Mouse (Mus musculus): Measurements from ENCODE around the gene Synm. TPM values are rescaled to one million over a fixed set of nuclear protein-coding genes. Genes with fewer than 3 reads are reported as not detected.

Synm gene
- 10.0 and 10.5 TPM in 2 replicates for polyA plus RNA-seq (2015; fragmentation: Nextera tagmentation; extraction: Ambion mirVana)

- H3K9me3 ChIP-seq (replicated peaks) = no peaks in the 10 kb centered on the region
- peak within 1 kb of the TSS; percentile 70 for H3K9ac ChIP-seq (replicated peaks)
- peak within 1 kb of the TSS; percentile 85 for H3K27ac ChIP-seq (replicated peaks)
- H3K4me1 ChIP-seq = peaks cover 18% of the 10 kb centered on the region
- under 1% methylated on average over 37 of the region's 37 CpGs for WGBS
- peak within 1 kb of the TSS; percentile 99 for H3K4me2 ChIP-seq
- H3K4me3 ChIP-seq (replicated peaks) = peak within 1 kb of the TSS; percentile 70
- ATAC-seq (ENCODE audit: low FRiP score) = peak; percentile 93
- peaks cover 13% of the 10 kb centered on the region for H3K27me3 ChIP-seq (replicated peaks)
- no peaks in the 10 kb centered on the region for H3K36me3 ChIP-seq
Observed at GRCm38 (mm10) chr7:67759629-67759995, at the start of gene Synm. TSS of gene Synm (minus strand) at chr7:67759742.

GRCm38 (mm10) chr7:67803857-67804215 lies 44.3 kb upstream of the Synm start:
- 19% methylated on average over 13 of the region's 13 CpGs for WGBS
- Histone ChIP-seq H3K36me3 (no peaks in the 10 kb centered on the region), H3K9ac (replicated peaks) (0 out of 2 replicates have a peak overlapping the region, but pooled peaks have one; percentile 18), H3K27ac (replicated peaks) (no peak overlapping the region), H3K27me3 (replicated peaks) (no peaks in the 10 kb centered on the region), H3K4me3 (replicated peaks) (peak overlapping the region; percentile 35), H3K9me3 (replicated peaks) (no peaks in the 10 kb centered on the region), H3K4me2 (peak overlapping the region; percentile 61), H3K4me1 (peaks cover 10% of the 10 kb centered on the region)
- peak; percentile 80 for ATAC-seq (ENCODE audit: low FRiP score)

- Histone ChIP-seq H3K9ac (replicated peaks) (0 out of 2 replicates have a peak overlapping the region, but pooled peaks have one; percentile 18), H3K36me3 (no peaks in the 10 kb centered on the region)
Observed at GRCm38 (mm10) chr7:67803015-67803856, 43.7 kb upstream of the Synm start.

GRCm38 (mm10) chr7:67801022-67801421 lies 41.5 kb upstream of the Synm start:
- no peak for ATAC-seq (ENCODE audit: low FRiP score)
- 71% methylated on average over 4 of the region's 4 CpGs for WGBS
- Histone ChIP-seq H3K36me3 (no peaks in the 10 kb centered on the region), H3K9me3 (replicated peaks) (no peaks in the 10 kb centered on the region), H3K27ac (replicated peaks) (no peak overlapping the region), H3K4me1 (peaks cover 10% of the 10 kb centered on the region), H3K4me2 (no peak overlapping the region), H3K27me3 (replicated peaks) (no peaks in the 10 kb centered on the region), H3K4me3 (replicated peaks) (no peak overlapping the region), H3K9ac (replicated peaks) (no peak overlapping the region)

More at GRCm38 (mm10) chr7:67803015-67803856, 43.7 kb upstream of the Synm start:
- H3K9me3 ChIP-seq (replicated peaks) = no peaks in the 10 kb centered on the region
- peak overlapping the region; percentile 35 for H3K4me3 ChIP-seq (replicated peaks)
- peak; percentile 81 for ATAC-seq (ENCODE audit: low FRiP score)
- no peak overlapping the region for H3K27ac ChIP-seq (replicated peaks)
- H3K27me3 ChIP-seq (replicated peaks) = no peaks in the 10 kb centered on the region
- 17% methylated on average over 28 of the region's 28 CpGs for WGBS
- peak overlapping the region; percentile 61 for H3K4me2 ChIP-seq
- H3K4me1 ChIP-seq = peaks cover 10% of the 10 kb centered on the region

- Histone ChIP-seq H3K4me1 (peaks cover 10% of the 10 kb centered on the region), H3K9ac (replicated peaks) (no peak overlapping the region), H3K36me3 (no peaks in the 10 kb centered on the region), H3K27me3 (replicated peaks) (no peaks in the 10 kb centered on the region), H3K9me3 (replicated peaks) (no peaks in the 10 kb centered on the region), H3K4me3 (replicated peaks) (no peak overlapping the region), H3K27ac (replicated peaks) (no peak overlapping the region), H3K4me2 (no peak overlapping the region)
- WGBS = 92% methylated on average over 6 of the region's 6 CpGs
- ATAC-seq (ENCODE audit: low FRiP score) = no peak
Observed at GRCm38 (mm10) chr7:67800547-67800946, 41.0 kb upstream of the Synm start.

GRCm38 (mm10) chr7:67798476-67798875 lies 38.9 kb upstream of the Synm start:
- WGBS = 84% methylated on average over 4 of the region's 4 CpGs
- no peak for ATAC-seq (ENCODE audit: low FRiP score)
- H3K27me3 ChIP-seq (replicated peaks) = no peaks in the 10 kb centered on the region
- H3K4me1 ChIP-seq = peaks cover 4% of the 10 kb centered on the region
- H3K4me2 ChIP-seq = no peak overlapping the region
- H3K9ac ChIP-seq (replicated peaks) = no peak overlapping the region
- H3K36me3 ChIP-seq = no peaks in the 10 kb centered on the region
- H3K9me3 ChIP-seq (replicated peaks) = no peaks in the 10 kb centered on the region
- no peak overlapping the region for H3K27ac ChIP-seq (replicated peaks)
- no peak overlapping the region for H3K4me3 ChIP-seq (replicated peaks)

- no peak for ATAC-seq (ENCODE audit: low FRiP score)
- no peaks in the 10 kb centered on the region for H3K9me3 ChIP-seq (replicated peaks)
- WGBS = 53% methylated on average over 8 of the region's 8 CpGs
Observed at GRCm38 (mm10) chr7:67797065-67797464, 37.5 kb upstream of the Synm start.

GRCm38 (mm10) chr7:67793449-67793848 lies 33.9 kb upstream of the Synm start:
- Histone ChIP-seq H3K27me3 (replicated peaks) (no peaks in the 10 kb centered on the region), H3K4me2 (no peak overlapping the region), H3K9ac (replicated peaks) (no peak overlapping the region), H3K4me3 (replicated peaks) (no peak overlapping the region), H3K27ac (replicated peaks) (no peak overlapping the region), H3K9me3 (replicated peaks) (no peaks in the 10 kb centered on the region), H3K36me3 (no peaks in the 10 kb centered on the region), H3K4me1 (0 out of 2 replicates have a peak, but pooled peaks cover 3% of the 10 kb centered on the region)
- 70% methylated on average over 7 of the region's 7 CpGs for WGBS
- no peak for ATAC-seq (ENCODE audit: low FRiP score)

More at GRCm38 (mm10) chr7:67797065-67797464, 37.5 kb upstream of the Synm start:
- no peak overlapping the region for H3K27ac ChIP-seq (replicated peaks)
- H3K4me2 ChIP-seq = no peak overlapping the region
- no peak overlapping the region for H3K9ac ChIP-seq (replicated peaks)
- H3K4me3 ChIP-seq (replicated peaks) = no peak overlapping the region
- H3K36me3 ChIP-seq = no peaks in the 10 kb centered on the region
- no peaks in the 10 kb centered on the region for H3K27me3 ChIP-seq (replicated peaks)
- H3K4me1 ChIP-seq = no peaks in the 10 kb centered on the region

- Histone ChIP-seq H3K36me3 (no peaks in the 10 kb centered on the region), H3K27me3 (replicated peaks) (no peaks in the 10 kb centered on the region), H3K4me1 (0 out of 2 replicates have a peak, but pooled peaks cover 3% of the 10 kb centered on the region), H3K27ac (replicated peaks) (no peak overlapping the region), H3K9ac (replicated peaks) (no peak overlapping the region), H3K4me3 (replicated peaks) (no peak overlapping the region), H3K9me3 (replicated peaks) (no peaks in the 10 kb centered on the region), H3K4me2 (no peak overlapping the region)
- ATAC-seq (ENCODE audit: low FRiP score) = no peak
- 68% methylated on average over 7 of the region's 7 CpGs for WGBS
Observed at GRCm38 (mm10) chr7:67791256-67791655, 31.7 kb upstream of the Synm start.

- Histone ChIP-seq H3K27me3 (replicated peaks) (no peaks in the 10 kb centered on the region), H3K4me3 (replicated peaks) (no peak overlapping the region), H3K36me3 (no peaks in the 10 kb centered on the region), H3K4me1 (0 out of 2 replicates have a peak, but pooled peaks cover 3% of the 10 kb centered on the region), H3K4me2 (peak overlapping the region; percentile 19; the same call in 1 of the 2 replicates), H3K9me3 (replicated peaks) (no peaks in the 10 kb centered on the region), H3K27ac (replicated peaks) (no peak overlapping the region), H3K9ac (replicated peaks) (no peak overlapping the region)
- peak; percentile 68; the same call in 1 of the 2 replicates for ATAC-seq (ENCODE audit: low FRiP score)
- 14% methylated on average over 10 of the region's 10 CpGs for WGBS
Observed at GRCm38 (mm10) chr7:67788713-67789112, 29.2 kb upstream of the Synm start.

GRCm38 (mm10) chr7:67787861-67788260 lies 28.3 kb upstream of the Synm start:
- H3K9me3 ChIP-seq (replicated peaks) = no peaks in the 10 kb centered on the region
- 71% methylated on average over 2 of the region's 2 CpGs for WGBS
- no peak overlapping the region for H3K4me2 ChIP-seq
- H3K27ac ChIP-seq (replicated peaks) = no peak overlapping the region
- H3K36me3 ChIP-seq = no peaks in the 10 kb centered on the region
- H3K9ac ChIP-seq (replicated peaks) = no peak overlapping the region
- no peak overlapping the region for H3K4me3 ChIP-seq (replicated peaks)
- 0 out of 2 replicates have a peak, but pooled peaks cover 3% of the 10 kb centered on the region for H3K4me1 ChIP-seq
- ATAC-seq (ENCODE audit: low FRiP score) = no peak
- H3K27me3 ChIP-seq (replicated peaks) = no peaks in the 10 kb centered on the region

Measured in neural tube, embryonic 15.5 days (tissue).